16 mouse cellular contexts compared by ENCODE assay signal in genomic region chr11:4442280-4442679, GRCm38 (mm10). TPM values are rescaled to one million over a fixed set of nuclear protein-coding genes. Genes with fewer than 3 reads are reported as not detected.
"Had no signal": no experiment of that assay in that cellular context is flagged by ENCODE, and none has a peak within 500 bp of the region (broad histone marks: within the 10 kb centered on the region; RNA-seq: fewer than 3 reads in every experiment).

No protein-coding gene starts in this region.

- H3K36me3 ChIP-seq: kidney, embryonic 15.5 days; liver, embryonic 13.5 days; midbrain, embryonic 12.5 days; midbrain, embryonic 15.5 days had no signal

- H3K4me2 ChIP-seq: kidney, embryonic 15.5 days; liver, embryonic 13.5 days; midbrain, embryonic 12.5 days; midbrain, embryonic 15.5 days had no signal

- DNase-seq: kidney, adult 2 months; kidney, postnatal 10 days; kidney, postnatal 36 days; layer of hippocampus, postnatal 36 days; liver, embryonic 13.5 days; lung, adult 2 months; thymus, adult 18-20 months; thymus, postnatal 25 days had no signal

- H3K27ac ChIP-seq: kidney, embryonic 15.5 days; liver, embryonic 13.5 days; midbrain, embryonic 12.5 days; midbrain, embryonic 15.5 days had no signal

- ATAC-seq: intestine, postnatal 0 days; midbrain, embryonic 15.5 days had no signal

- H3K9ac ChIP-seq: kidney, embryonic 15.5 days; liver, embryonic 13.5 days; midbrain, embryonic 12.5 days; midbrain, embryonic 15.5 days had no signal

- H3K27me3 ChIP-seq: kidney, embryonic 15.5 days; liver, embryonic 13.5 days; midbrain, embryonic 12.5 days; midbrain, embryonic 15.5 days had no signal

- H3K4me3 ChIP-seq: kidney, embryonic 15.5 days; liver, embryonic 13.5 days; midbrain, embryonic 12.5 days; midbrain, embryonic 15.5 days had no signal

- H3K9me3 ChIP-seq: kidney, embryonic 15.5 days; liver, embryonic 13.5 days; midbrain, embryonic 12.5 days; midbrain, embryonic 15.5 days had no signal

- H3K4me1 ChIP-seq: midbrain, embryonic 15.5 days had no signal

RNA-seq across cellular contexts. Expression of gene Hormad2, which starts 1.4 kb away (rescaled TPM):
- total RNA-seq: layer of hippocampus, postnatal 10 days; left cerebral cortex, postnatal 25 days had no signal
- polyA plus RNA-seq: kidney, adult 2 months; midbrain, embryonic 12.5 days; midbrain, embryonic 15.5 days; neural tube, embryonic 14.5 days; small intestine, adult 2 months had no signal
